Mouse (Mus musculus) kidney, postnatal 0 days (tissue): ENCODE results near the gene Khdrbs1. TPM values are rescaled to one million over a fixed set of nuclear protein-coding genes. Genes with fewer than 3 reads are reported as not detected.

Experiments
- ATAC-seq: fragments of 200-750 bp; cut with Nextera tagmentation; replicated peaks from 2 replicates; pipeline ENCODE4 v1.8.0; 2017; ENCODE audit warnings: low read depth, moderate number of reproducible peaks, moderate TSS enrichment, moderate library complexity; ENCODE audit not compliant: low FRiP score
- DNase-seq: peaks from one replicate; pipeline ENCODE4 v3.0.0-alpha.2; 2016; ENCODE audit warnings: low spot score
- H3K27ac ChIP-seq: fragments of 300-500 bp; sonication (generic); 2 replicates; pipeline ENCODE4 v1.5.1; 2014; ENCODE audit warnings: mild to moderate bottlenecking
- H3K27me3 ChIP-seq: fragments of 300-500 bp; sonication (generic); 2 replicates; pipeline ENCODE4 v1.6.1; 2014; ENCODE audit warnings: low read length, mixed read lengths; ENCODE audit not compliant: insufficient read depth
- H3K36me3 ChIP-seq: fragments of 300-500 bp; sonication (generic); 2 replicates; pipeline ENCODE4 v1.6.1; 2014; ENCODE audit warnings: low read length, mixed read lengths; ENCODE audit not compliant: insufficient read depth
- H3K4me1 ChIP-seq: fragments of 300-500 bp; sonication (generic); replicated peaks from 2 replicates; pipeline ENCODE4 v1.6.1; 2014; ENCODE audit warnings: antibody characterized with exemption, low read length, mixed read lengths; ENCODE audit not compliant: insufficient read depth
- H3K4me2 ChIP-seq: fragments of 300-500 bp; sonication (generic); 2 replicates; pipeline ENCODE4 v1.6.1; 2014; ENCODE audit warnings: mild to moderate bottlenecking, low read length, moderate library complexity, mixed read lengths
- H3K4me3 ChIP-seq: fragments of 300-500 bp; sonication (generic); replicated peaks from 2 replicates; pipeline ENCODE4 v1.5.1; 2014; ENCODE audit warnings: low read depth, low read length
- H3K9ac ChIP-seq: fragments of 300-500 bp; sonication (generic); 2 replicates; pipeline ENCODE4 v1.6.1; 2014; ENCODE audit warnings: low read depth, low read length
- H3K9me3 ChIP-seq: fragments of 300-500 bp; sonication (generic); replicated peaks from 2 replicates; pipeline ENCODE4 v1.6.1; 2016; ENCODE audit warnings: low read length, inconsistent platforms, mixed read lengths
- CTCF ChIP-seq: IDR thresholded peaks from 2 replicates; pipeline ENCODE4 v1.5.1; 2016; ENCODE audit warnings: antibody characterized with exemption, low read depth, mild to moderate bottlenecking, moderate library complexity
- WGBS: fragments of 180-500 bp; shearing (Covaris S2); extraction: QIAGEN DNeasy Blood & Tissue Kit; methylation state at CpG from one replicate; pipeline ENCODE4 v1.1.7; 2014; 5-methylcytosine and 5-hydroxymethylcytosine counted together
- polyA plus RNA-seq: library from polyadenylated mRNA; unstranded; fragments of >200 nt; fragmentation: Nextera tagmentation; extraction: Ambion mirVana; gene quantifications from 2 replicates; pipeline ENCODE4 v1.2.1, GENCODE M21; 2015

Gene Khdrbs1
- 86.4 and 90.6 TPM in 2 replicates for polyA plus RNA-seq

- H3K9me3 ChIP-seq = no peaks in the 10 kb centered on the region
- H3K9ac ChIP-seq = peak within 1 kb of the TSS; percentile 92
- DNase-seq (peak; percentile 100), ATAC-seq (peak; percentile 93)
- no peak for TF ChIP-seq CTCF
- H3K4me3 ChIP-seq = peak within 1 kb of the TSS; percentile 100
- H3K36me3 ChIP-seq = no peaks in the 10 kb centered on the region
- peaks cover 13% of the 10 kb centered on the region for H3K4me1 ChIP-seq
- peak within 1 kb of the TSS; percentile 73 for H3K4me2 ChIP-seq
- H3K27me3 ChIP-seq = no peaks in the 10 kb centered on the region
- H3K27ac ChIP-seq = peak within 1 kb of the TSS; percentile 98
- WGBS = under 1% methylated on average over 71 of the region's 76 CpGs
Observed at GRCm38 (mm10) chr4:129742232-129743009, at the start of gene Khdrbs1. Gene Khdrbs1, minus strand, starts transcription at chr4:129742303.

- TF ChIP-seq CTCF = no peak
- Histone ChIP-seq H3K4me1 (peaks cover 14% of the 10 kb centered on the region), H3K36me3 (no peaks in the 10 kb centered on the region), H3K4me3 (no peak overlapping the region), H3K27ac (no peak overlapping the region), H3K9me3 (no peaks in the 10 kb centered on the region), H3K4me2 (no peak overlapping the region), H3K9ac (no peak overlapping the region), H3K27me3 (no peaks in the 10 kb centered on the region)
- DNase-seq (no peak), ATAC-seq (no peak)
- 23% methylated on average over 1 of the region's 1 CpGs for WGBS
Observed at GRCm38 (mm10) chr4:129791399-129791798, 49.3 kb upstream of the Khdrbs1 start.

GRCm38 (mm10) chr4:129790475-129790874 lies 48.4 kb upstream of the Khdrbs1 start:
- Histone ChIP-seq H3K4me2 (no peak overlapping the region), H3K4me1 (peaks cover 14% of the 10 kb centered on the region), H3K36me3 (no peaks in the 10 kb centered on the region), H3K27ac (no peak overlapping the region), H3K9ac (no peak overlapping the region), H3K4me3 (no peak overlapping the region), H3K9me3 (no peaks in the 10 kb centered on the region), H3K27me3 (no peaks in the 10 kb centered on the region)
- no peak for TF ChIP-seq CTCF
- no peak for DNase-seq
- 45% methylated on average over 3 of the region's 3 CpGs for WGBS
- no peak for ATAC-seq

GRCm38 (mm10) chr4:129789635-129790034 lies 47.5 kb upstream of the Khdrbs1 start:
- no peak overlapping the region for H3K27ac ChIP-seq
- DNase-seq = no peak
- no peak overlapping the region for H3K4me3 ChIP-seq
- no peak for ATAC-seq
- no peaks in the 10 kb centered on the region for H3K9me3 ChIP-seq
- WGBS = 100% methylated on average over 2 of the region's 2 CpGs
- H3K36me3 ChIP-seq = no peaks in the 10 kb centered on the region
- no peak overlapping the region for H3K9ac ChIP-seq
- H3K4me2 ChIP-seq = no peak overlapping the region
- H3K27me3 ChIP-seq = no peaks in the 10 kb centered on the region
- H3K4me1 ChIP-seq = peaks cover 6% of the 10 kb centered on the region
- TF ChIP-seq CTCF = no peak

GRCm38 (mm10) chr4:129788693-129789092 lies 46.6 kb upstream of the Khdrbs1 start:
- Histone ChIP-seq H3K27ac (no peak overlapping the region), H3K4me2 (no peak overlapping the region), H3K9me3 (no peaks in the 10 kb centered on the region), H3K9ac (no peak overlapping the region), H3K36me3 (no peaks in the 10 kb centered on the region), H3K27me3 (no peaks in the 10 kb centered on the region), H3K4me1 (peaks cover 3% of the 10 kb centered on the region; the same call in 1 of the 2 replicates), H3K4me3 (no peak overlapping the region)
- peak; percentile 82 for DNase-seq
- TF ChIP-seq CTCF = no peak
- whole genome bisulfite sequencing = 15% methylated on average over 8 of the region's 8 CpGs
- ATAC-seq = no peak

GRCm38 (mm10) chr4:129785178-129785577 lies 43.1 kb upstream of the Khdrbs1 start:
- no peak for ATAC-seq

More at GRCm38 (mm10) chr4:129785178-129785577, 43.1 kb upstream of the Khdrbs1 start:
- no peaks in the 10 kb centered on the region for H3K9me3 ChIP-seq
- peaks cover 3% of the 10 kb centered on the region for H3K4me1 ChIP-seq
- peak; percentile 93 for TF ChIP-seq CTCF
- DNase-seq = peak; percentile 95
- no peak overlapping the region for H3K4me2 ChIP-seq
- H3K4me3 ChIP-seq = no peak overlapping the region
- 4% methylated on average over 4 of the region's 4 CpGs for WGBS
- no peak overlapping the region for H3K9ac ChIP-seq
- no peak overlapping the region for H3K27ac ChIP-seq
- H3K36me3 ChIP-seq = no peaks in the 10 kb centered on the region
- H3K27me3 ChIP-seq = no peaks in the 10 kb centered on the region
